Mouse (Mus musculus) adrenal gland, postnatal 25 days (tissue): ENCODE data around the gene Lrrc8a. TPM values are rescaled to one million over a fixed set of nuclear protein-coding genes. Genes with fewer than 3 reads are reported as not detected.

Experiments used
- DNase-seq: peaks from one replicate; pipeline ENCODE4 v3.0.0; 2021; ENCODE audit warnings: mixed read lengths
- total RNA-seq: library from RNA; stranded (reverse); gene quantifications from 2 replicates; pipeline ENCODE4 v1.2.3, GENCODE M21; 2021

Gene Lrrc8a
- total RNA-seq, 1 experiment from 2014 or later: 52.2 TPM

DNA sequence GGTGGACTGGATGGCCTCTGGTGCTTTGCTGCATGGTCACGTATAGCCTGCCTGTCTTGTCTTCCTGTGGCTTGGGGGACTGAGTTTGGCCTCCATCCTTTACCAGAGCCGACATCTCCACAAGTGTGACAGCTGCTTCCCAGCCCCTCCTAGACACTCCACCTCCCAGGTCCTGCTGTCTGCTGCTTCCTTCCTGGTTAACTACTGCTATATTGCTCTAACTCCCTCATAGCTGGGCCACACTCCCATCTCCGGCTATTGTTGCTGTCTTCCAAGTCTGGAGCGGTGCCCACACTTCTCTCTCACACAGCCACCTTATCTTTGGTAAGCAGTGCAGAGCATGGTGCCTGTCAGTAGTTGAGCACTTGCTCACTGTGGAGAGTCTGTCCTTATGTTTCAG, 2.3 kb downstream of the Lrrc8a start:
- no peak for DNase-seq

GRCm38 (mm10) chr2:30240267-30240666, 2.8 kb downstream of the Lrrc8a start, which contains the start of gene Gm28035:
Gene Gm28035, plus strand, starts transcription at chr2:30240567.
- DNase-seq: no peak

DNA sequence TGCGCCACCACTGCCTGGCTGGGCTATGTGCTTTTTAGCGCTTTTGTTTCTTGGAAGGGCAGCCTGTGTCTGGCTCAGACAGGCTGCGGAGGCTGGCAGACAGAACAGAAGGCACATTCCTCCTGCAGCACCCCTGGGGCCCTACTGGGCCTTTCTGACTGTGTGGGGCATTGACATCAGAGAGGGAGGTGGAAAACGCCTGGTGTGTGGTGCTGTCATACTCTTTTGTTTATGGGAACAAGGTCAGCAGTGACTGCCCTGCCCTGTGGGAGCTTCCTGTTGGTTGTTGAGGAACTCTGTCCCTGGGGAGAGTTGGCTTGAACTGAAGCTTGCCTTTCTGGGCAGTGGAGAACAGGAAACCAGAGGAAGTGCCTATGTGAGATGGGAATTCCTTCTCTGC, 5.0 kb downstream of the Lrrc8a start:
- peak; percentile 59 for DNase-seq

- no peak for DNase-seq
Measured at GRCm38 (mm10) chr2:30243391-30243790, 5.9 kb downstream of the Lrrc8a start.

GRCm38 (mm10) chr2:30244595-30245178, 7.2 kb downstream of the Lrrc8a start:
- DNase-seq: no peak

DNA sequence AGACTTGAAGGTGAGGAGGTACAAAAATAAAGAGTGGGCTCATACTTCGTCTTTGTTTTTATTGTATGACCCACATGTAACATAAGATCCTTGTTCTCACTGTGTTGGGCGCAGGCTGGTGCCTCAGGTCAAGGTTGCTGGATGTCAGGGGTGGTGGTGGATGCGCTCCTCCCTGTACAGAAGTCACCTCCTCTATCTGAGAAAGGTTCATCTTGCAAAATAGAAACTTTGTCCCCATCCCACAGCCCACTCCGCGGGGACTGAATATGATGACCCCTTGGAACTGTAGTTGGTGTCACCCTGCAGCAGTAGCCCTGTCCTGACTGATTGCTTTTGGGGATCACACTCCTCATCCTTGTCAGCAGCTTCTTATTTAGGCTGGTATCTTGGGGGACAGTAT, 9.5 kb downstream of the Lrrc8a start:
- DNase-seq: no peak

GRCm38 (mm10) chr2:30247681-30248080, 10.2 kb downstream of the Lrrc8a start:
- DNase-seq: no peak

GRCm38 (mm10) chr2:30249182-30249581, 11.7 kb downstream of the Lrrc8a start:
- DNase-seq: no peak

- no peak for DNase-seq
Measured at GRCm38 (mm10) chr2:30250166-30251128, 12.9 kb downstream of the Lrrc8a start.

GRCm38 (mm10) chr2:30251417-30252104, 14.0 kb downstream of the Lrrc8a start:
- no peak for DNase-seq

GRCm38 (mm10) chr2:30252521-30252920, 15.0 kb downstream of the Lrrc8a start:
- peak; percentile 49 for DNase-seq

GRCm38 (mm10) chr2:30253809-30254208, 16.3 kb downstream of the Lrrc8a start:
- DNase-seq: no peak

DNA sequence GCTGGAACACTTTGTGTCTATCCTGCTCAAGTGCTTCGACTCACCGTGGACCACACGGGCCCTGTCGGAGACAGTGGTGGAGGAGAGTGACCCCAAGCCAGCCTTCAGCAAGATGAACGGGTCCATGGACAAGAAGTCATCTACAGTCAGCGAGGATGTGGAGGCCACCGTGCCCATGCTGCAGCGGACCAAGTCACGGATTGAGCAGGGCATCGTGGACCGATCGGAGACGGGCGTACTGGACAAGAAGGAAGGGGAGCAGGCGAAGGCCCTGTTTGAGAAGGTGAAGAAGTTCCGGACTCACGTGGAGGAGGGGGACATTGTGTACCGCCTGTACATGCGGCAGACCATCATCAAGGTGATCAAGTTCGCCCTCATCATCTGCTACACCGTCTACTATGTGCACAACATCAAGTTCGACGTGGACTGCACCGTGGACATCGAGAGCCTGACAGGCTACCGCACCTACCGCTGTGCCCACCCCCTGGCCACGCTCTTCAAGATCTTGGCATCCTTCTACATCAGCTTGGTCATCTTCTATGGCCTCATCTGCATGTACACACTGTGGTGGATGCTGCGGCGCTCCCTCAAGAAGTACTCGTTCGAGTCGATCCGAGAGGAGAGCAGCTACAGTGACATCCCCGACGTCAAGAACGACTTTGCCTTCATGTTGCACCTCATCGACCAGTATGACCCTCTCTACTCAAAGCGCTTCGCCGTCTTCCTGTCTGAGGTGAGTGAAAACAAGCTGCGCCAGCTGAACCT, 18.3 kb downstream of the Lrrc8a start:
- no peak for DNase-seq

GRCm38 (mm10) chr2:30256616-30257350, 19.3 kb downstream of the Lrrc8a start:
- DNase-seq: no peak

GRCm38 (mm10) chr2:30257699-30258460, 20.4 kb downstream of the Lrrc8a start:
- no peak for DNase-seq

DNA sequence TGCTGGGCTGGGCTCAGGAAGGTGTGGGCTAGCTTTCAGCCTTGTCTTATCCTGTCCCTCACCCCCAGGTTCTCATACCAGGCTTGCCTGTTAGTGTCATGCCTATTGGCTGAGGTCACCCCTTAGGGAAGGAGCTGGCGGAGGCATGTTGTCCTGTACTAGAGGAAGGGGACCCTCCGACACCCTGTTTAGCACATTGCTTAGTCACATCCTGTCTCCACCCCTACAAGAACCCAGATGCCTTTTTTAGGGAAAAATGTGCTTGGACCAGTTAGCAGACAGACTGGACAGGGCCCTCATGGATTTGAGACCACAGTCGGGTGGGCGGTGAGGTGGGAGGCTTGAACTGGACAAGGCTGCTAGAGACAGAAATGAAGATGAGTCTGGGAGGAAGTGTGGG, 21.1 kb downstream of the Lrrc8a start:
- DNase-seq: no peak

- no peak for DNase-seq
Measured at GRCm38 (mm10) chr2:30259131-30260064, 21.9 kb downstream of the Lrrc8a start.

DNA sequence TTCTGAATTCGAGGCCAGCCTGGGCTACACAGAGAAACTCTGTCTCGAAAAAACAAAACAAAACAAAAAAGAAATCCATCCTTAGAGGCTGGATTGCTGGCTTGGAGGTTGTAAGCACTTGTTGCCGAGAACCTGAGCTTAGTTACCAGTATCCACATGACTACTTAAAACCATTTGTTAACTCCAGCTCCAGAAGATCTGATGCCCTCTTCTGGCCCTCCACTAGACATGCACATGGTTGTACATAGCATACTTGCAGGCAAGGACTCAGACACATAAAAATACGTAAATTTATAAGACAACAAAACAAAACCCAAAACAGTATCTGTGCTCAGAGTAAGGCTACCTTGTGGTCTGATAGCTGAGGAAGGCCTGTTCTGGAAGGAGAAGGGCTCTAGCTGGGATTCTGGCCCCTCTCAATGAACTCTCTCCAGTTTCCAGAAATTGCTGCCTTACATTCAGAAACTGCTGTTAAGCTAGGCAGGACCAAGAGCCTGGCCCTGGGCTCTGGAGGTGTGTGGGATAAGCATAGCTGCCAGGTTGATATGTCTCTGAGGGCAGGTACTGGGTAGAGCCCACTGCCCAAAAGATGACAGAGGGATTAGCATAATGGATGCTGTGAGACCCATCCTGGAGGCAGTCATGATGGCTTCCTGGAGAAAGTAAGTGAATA, 23.7 kb downstream of the Lrrc8a start:
- DNase-seq: no peak
